Mouse (Mus musculus): ENCODE results near the gene Phyhd1. TPM values are rescaled to one million over a fixed set of nuclear protein-coding genes. Genes with fewer than 3 reads are reported as not detected.
A peak's percentile ranks its signal among the peaks of the same experiment; 100 is the strongest.

Phyhd1 gene
- polyA plus RNA-seq, 1 experiment from 2014 or later: 13.3 TPM

DNA sequence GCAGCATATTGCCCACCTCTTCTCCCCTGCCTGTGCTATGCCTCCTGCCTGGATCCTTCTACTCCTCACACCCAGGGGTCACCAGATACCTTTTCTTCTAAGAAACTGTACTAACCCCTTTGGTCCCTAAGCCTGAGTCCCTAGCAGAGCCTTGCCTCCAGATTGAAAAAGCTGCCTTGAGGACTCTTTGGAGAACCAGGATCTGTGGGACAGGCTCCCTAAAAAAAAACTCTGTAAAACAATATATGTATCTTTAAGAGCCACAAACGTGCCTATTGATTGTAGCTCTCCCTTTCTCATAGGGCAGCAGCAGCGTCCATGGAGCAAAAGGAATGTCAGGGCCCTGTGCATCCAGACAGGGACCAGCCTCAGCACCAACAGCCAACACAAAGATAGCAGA lies 25.7 kb upstream of the Phyhd1 start, which contains the start of gene Gm28035:
Gene Gm28035, plus strand, starts transcription at position 301 of the 400 bp plus-strand sequence.
- Histone ChIP-seq H3K27me3 (ENCODE audit: control insufficient read depth, insufficient read depth, low read length) (no peaks in the 10 kb centered on the region), H3K4me1 (ENCODE audit: control insufficient read depth, insufficient read depth, low read length) (peaks cover 38% of the 10 kb centered on the region), H3K27ac (ENCODE audit: low read length) (peak within 1 kb of the TSS; percentile 86; the same call in 1 of the 2 replicates), H3K9me3 (replicated peaks; ENCODE audit: control insufficient read depth, low read length) (no peaks in the 10 kb centered on the region), H3K4me3 (replicated peaks; ENCODE audit: low read length) (peak within 1 kb of the TSS; percentile 84), H3K9ac (ENCODE audit: low read length) (peak within 1 kb of the TSS; percentile 90), H3K36me3 (ENCODE audit: control insufficient read depth, insufficient read depth, low read length) (peaks cover 17% of the 10 kb centered on the region), H3K4me2 (ENCODE audit: low read depth, low read length) (peak within 1 kb of the TSS; percentile 83)
- no peak for ATAC-seq (ENCODE audit: insufficient read depth, low FRiP score)
- 76% methylated on average over 2 of the region's 2 CpGs for WGBS

DNA sequence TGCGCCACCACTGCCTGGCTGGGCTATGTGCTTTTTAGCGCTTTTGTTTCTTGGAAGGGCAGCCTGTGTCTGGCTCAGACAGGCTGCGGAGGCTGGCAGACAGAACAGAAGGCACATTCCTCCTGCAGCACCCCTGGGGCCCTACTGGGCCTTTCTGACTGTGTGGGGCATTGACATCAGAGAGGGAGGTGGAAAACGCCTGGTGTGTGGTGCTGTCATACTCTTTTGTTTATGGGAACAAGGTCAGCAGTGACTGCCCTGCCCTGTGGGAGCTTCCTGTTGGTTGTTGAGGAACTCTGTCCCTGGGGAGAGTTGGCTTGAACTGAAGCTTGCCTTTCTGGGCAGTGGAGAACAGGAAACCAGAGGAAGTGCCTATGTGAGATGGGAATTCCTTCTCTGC lies 23.5 kb upstream of the Phyhd1 start:
- WGBS: 41% methylated on average over 4 of the region's 4 CpGs
- peaks cover 17% of the 10 kb centered on the region for H3K36me3 ChIP-seq (ENCODE audit: control insufficient read depth, insufficient read depth, low read length)
- no peak overlapping the region for H3K4me3 ChIP-seq (replicated peaks; ENCODE audit: low read length)
- no peak for ATAC-seq (ENCODE audit: insufficient read depth, low FRiP score)
- H3K9me3 ChIP-seq (replicated peaks; ENCODE audit: control insufficient read depth, low read length): no peaks in the 10 kb centered on the region
- no peaks in the 10 kb centered on the region for H3K27me3 ChIP-seq (ENCODE audit: control insufficient read depth, insufficient read depth, low read length)
- H3K27ac ChIP-seq (ENCODE audit: low read length): peak overlapping the region; percentile 71
- H3K9ac ChIP-seq (ENCODE audit: low read length): no peak overlapping the region
- H3K4me2 ChIP-seq (ENCODE audit: low read depth, low read length): no peak overlapping the region
- H3K4me1 ChIP-seq (ENCODE audit: control insufficient read depth, insufficient read depth, low read length): peaks cover 35% of the 10 kb centered on the region

DNA sequence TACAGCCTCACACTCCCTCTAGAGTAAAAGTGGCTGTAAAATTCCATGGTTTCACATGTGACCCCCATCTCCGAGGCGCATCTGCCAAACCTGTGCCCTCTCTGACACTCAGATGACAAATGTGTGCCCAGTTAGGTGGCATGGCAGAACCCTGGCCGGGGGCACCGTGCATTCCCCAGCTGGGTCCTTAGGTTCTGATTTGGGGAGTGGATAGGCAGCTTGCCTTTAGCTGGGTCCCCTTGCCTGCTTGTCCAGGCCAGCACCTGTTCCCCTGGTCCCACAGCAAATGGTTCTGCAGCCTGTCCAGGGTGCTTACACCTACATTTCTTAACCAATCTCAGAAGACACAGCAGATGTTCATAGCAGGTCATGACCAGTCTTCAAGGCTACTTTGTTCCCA lies 22.6 kb upstream of the Phyhd1 start:
- H3K9ac ChIP-seq (ENCODE audit: low read length): no peak overlapping the region
- 93% methylated on average over 4 of the region's 4 CpGs for WGBS
- H3K4me2 ChIP-seq (ENCODE audit: low read depth, low read length): no peak overlapping the region
- peaks cover 17% of the 10 kb centered on the region for H3K36me3 ChIP-seq (ENCODE audit: control insufficient read depth, insufficient read depth, low read length)
- ATAC-seq (ENCODE audit: insufficient read depth, low FRiP score): no peak
- H3K27ac ChIP-seq (ENCODE audit: low read length): no peak overlapping the region
- H3K4me1 ChIP-seq (ENCODE audit: control insufficient read depth, insufficient read depth, low read length): peaks cover 33% of the 10 kb centered on the region
- no peaks in the 10 kb centered on the region for H3K27me3 ChIP-seq (ENCODE audit: control insufficient read depth, insufficient read depth, low read length)
- no peaks in the 10 kb centered on the region for H3K9me3 ChIP-seq (replicated peaks; ENCODE audit: control insufficient read depth, low read length)
- H3K4me3 ChIP-seq (replicated peaks; ENCODE audit: low read length): no peak overlapping the region

DNA sequence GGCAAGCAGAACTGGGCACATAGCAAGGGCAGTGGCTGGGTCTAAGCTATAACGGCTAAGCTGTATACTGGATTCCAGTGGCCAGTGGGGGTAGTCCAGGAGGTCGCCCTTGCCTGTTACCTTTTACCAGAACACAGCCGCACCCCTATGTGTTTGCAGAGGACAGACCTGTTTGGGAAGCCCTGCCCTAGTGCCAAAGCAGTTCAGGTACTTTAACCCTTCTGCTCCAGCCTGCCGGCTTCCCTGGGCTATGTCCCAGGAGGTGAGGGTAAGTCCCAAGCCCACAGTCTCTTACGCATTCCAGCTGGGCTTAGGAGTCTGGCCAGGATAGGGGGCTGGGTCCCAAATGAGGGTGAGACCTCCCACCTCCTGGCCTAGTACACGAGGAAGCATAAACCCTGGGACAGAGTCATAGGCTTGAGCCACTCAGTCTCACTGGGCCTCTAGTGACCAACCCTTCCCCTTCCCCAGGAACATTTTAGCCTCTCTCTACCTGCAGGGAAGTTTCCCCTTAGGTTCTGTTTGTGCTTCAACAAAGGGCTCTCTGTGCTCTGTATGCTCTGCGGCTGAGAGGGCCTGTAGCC lies 21.3 kb upstream of the Phyhd1 start:
- Histone ChIP-seq H3K9ac (ENCODE audit: low read length) (peak overlapping the region; percentile 57), H3K4me3 (replicated peaks; ENCODE audit: low read length) (no peak overlapping the region), H3K4me1 (ENCODE audit: control insufficient read depth, insufficient read depth, low read length) (peaks cover 20% of the 10 kb centered on the region), H3K9me3 (replicated peaks; ENCODE audit: control insufficient read depth, low read length) (no peaks in the 10 kb centered on the region), H3K4me2 (ENCODE audit: low read depth, low read length) (peak overlapping the region; percentile 25), H3K27me3 (ENCODE audit: control insufficient read depth, insufficient read depth, low read length) (no peaks in the 10 kb centered on the region), H3K27ac (ENCODE audit: low read length) (peak overlapping the region; percentile 91), H3K36me3 (ENCODE audit: control insufficient read depth, insufficient read depth, low read length) (peaks cover 17% of the 10 kb centered on the region)
- WGBS: 51% methylated on average over 7 of the region's 7 CpGs
- peak; percentile 61; the same call in 1 of the 2 replicates for ATAC-seq (ENCODE audit: insufficient read depth, low FRiP score)

DNA sequence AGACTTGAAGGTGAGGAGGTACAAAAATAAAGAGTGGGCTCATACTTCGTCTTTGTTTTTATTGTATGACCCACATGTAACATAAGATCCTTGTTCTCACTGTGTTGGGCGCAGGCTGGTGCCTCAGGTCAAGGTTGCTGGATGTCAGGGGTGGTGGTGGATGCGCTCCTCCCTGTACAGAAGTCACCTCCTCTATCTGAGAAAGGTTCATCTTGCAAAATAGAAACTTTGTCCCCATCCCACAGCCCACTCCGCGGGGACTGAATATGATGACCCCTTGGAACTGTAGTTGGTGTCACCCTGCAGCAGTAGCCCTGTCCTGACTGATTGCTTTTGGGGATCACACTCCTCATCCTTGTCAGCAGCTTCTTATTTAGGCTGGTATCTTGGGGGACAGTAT lies 19.0 kb upstream of the Phyhd1 start:
- Histone ChIP-seq H3K9ac (ENCODE audit: low read length) (no peak overlapping the region), H3K27ac (ENCODE audit: low read length) (no peak overlapping the region), H3K4me2 (ENCODE audit: low read depth, low read length) (no peak overlapping the region), H3K27me3 (ENCODE audit: control insufficient read depth, insufficient read depth, low read length) (no peaks in the 10 kb centered on the region), H3K4me1 (ENCODE audit: control insufficient read depth, insufficient read depth, low read length) (peaks cover 27% of the 10 kb centered on the region), H3K9me3 (replicated peaks; ENCODE audit: control insufficient read depth, low read length) (no peaks in the 10 kb centered on the region), H3K4me3 (replicated peaks; ENCODE audit: low read length) (no peak overlapping the region), H3K36me3 (ENCODE audit: control insufficient read depth, insufficient read depth, low read length) (no peaks in the 10 kb centered on the region)
- WGBS: 90% methylated on average over 5 of the region's 5 CpGs
- no peak for ATAC-seq (ENCODE audit: insufficient read depth, low FRiP score)

DNA sequence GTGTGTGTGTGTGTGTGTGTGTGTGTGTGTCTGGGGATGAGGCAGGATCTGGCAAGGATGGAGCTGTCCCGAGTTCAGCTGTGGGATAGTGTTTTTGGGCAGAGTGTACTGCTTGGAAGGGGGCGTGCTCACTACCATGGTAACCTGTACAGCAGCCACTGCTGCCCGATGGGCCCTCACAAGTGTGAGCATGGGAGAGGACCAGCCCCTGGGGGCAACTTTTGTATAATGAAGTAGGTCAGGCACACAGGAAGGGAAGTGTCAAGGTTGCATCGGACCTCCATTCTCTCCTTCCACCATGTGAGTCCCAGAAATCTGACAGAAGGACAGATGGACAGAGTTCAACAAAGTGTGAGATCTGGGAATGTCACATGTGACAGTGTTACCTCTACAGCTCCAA lies 18.3 kb upstream of the Phyhd1 start:
- Histone ChIP-seq H3K4me2 (ENCODE audit: low read depth, low read length) (no peak overlapping the region), H3K27ac (ENCODE audit: low read length) (no peak overlapping the region), H3K9ac (ENCODE audit: low read length) (no peak overlapping the region), H3K9me3 (replicated peaks; ENCODE audit: control insufficient read depth, low read length) (no peaks in the 10 kb centered on the region), H3K4me3 (replicated peaks; ENCODE audit: low read length) (no peak overlapping the region), H3K4me1 (ENCODE audit: control insufficient read depth, insufficient read depth, low read length) (peaks cover 30% of the 10 kb centered on the region), H3K27me3 (ENCODE audit: control insufficient read depth, insufficient read depth, low read length) (no peaks in the 10 kb centered on the region), H3K36me3 (ENCODE audit: control insufficient read depth, insufficient read depth, low read length) (no peaks in the 10 kb centered on the region)
- 75% methylated on average over 4 of the region's 4 CpGs for WGBS
- ATAC-seq (ENCODE audit: insufficient read depth, low FRiP score): no peak

DNA sequence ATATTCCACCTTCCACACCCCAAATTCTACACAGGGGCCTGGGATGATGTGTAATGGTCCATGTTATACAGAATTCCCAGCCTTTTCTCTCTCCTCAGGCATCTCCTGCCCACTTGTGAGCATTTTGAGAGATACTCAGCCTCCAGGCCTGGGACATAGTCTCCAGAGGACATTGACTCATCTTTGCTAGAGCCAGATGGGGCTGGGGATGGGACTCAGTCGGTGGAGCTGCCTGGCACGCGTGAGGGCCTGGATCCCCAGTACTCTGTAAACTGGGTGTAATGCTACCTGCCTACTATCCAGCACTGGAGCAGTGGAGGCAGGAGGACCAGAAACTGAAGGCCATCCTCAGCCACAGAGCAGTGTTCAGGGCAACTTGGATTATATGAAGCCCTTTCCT lies 16.8 kb upstream of the Phyhd1 start:
- Histone ChIP-seq H3K36me3 (ENCODE audit: control insufficient read depth, insufficient read depth, low read length) (no peaks in the 10 kb centered on the region), H3K9me3 (replicated peaks; ENCODE audit: control insufficient read depth, low read length) (no peaks in the 10 kb centered on the region), H3K4me2 (ENCODE audit: low read depth, low read length) (no peak overlapping the region), H3K27me3 (ENCODE audit: control insufficient read depth, insufficient read depth, low read length) (no peaks in the 10 kb centered on the region), H3K4me3 (replicated peaks; ENCODE audit: low read length) (no peak overlapping the region), H3K27ac (ENCODE audit: low read length) (no peak overlapping the region), H3K9ac (ENCODE audit: low read length) (no peak overlapping the region), H3K4me1 (ENCODE audit: control insufficient read depth, insufficient read depth, low read length) (peaks cover 29% of the 10 kb centered on the region)
- ATAC-seq (ENCODE audit: insufficient read depth, low FRiP score): no peak
- 84% methylated on average over 3 of the region's 3 CpGs for WGBS

DNA sequence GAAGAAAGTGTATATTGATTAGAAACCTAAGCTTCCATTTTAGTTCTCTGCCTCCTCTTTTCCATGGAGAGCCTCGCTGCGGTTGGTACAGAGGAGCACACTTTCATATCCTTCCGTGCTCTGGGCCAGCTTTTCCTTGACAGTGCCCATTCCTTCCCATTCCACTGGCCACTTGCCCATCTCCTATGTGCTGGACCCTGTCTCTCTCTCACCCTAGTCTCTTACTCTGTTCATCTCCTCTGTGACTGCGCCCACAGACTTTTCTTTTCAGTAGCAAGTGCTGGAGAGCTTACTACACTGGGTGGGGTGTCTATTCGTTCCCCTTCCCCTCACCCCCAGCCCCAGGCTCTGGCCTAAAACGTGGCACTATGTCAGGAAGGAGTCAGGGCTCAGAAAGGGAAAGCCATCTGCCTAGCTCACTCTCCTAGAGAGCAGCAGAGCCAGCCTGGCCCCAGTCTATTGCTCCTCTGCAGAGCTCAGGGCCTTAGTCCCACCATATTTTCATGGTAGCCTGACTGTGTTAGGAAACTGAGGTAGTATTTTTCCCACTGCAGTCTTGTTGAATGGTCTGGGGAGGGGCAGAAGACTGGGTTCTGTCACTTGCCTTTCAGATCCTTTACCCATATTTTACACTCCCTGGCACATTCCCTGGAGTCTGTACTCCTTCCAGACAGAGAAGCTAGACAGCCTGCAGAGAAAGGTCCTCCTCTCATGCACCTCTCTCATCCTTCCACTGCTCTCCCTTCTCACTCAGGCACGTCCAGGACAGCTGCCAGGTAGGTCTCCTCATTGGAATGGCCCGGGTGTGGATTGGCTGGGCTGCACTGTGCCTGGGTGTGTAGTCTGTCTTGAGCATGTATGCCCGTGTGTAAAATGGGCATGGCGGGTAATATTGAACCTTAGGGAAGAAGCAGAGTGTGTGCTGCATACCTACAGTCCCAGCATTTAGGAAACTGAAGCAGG lies 15.6 kb upstream of the Phyhd1 start:
- H3K4me3 ChIP-seq (replicated peaks; ENCODE audit: low read length): no peak overlapping the region
- ATAC-seq (ENCODE audit: insufficient read depth, low FRiP score): no peak
- H3K4me2 ChIP-seq (ENCODE audit: low read depth, low read length): no peak overlapping the region
- H3K9ac ChIP-seq (ENCODE audit: low read length): no peak overlapping the region
- H3K27me3 ChIP-seq (ENCODE audit: control insufficient read depth, insufficient read depth, low read length): no peaks in the 10 kb centered on the region
- H3K27ac ChIP-seq (ENCODE audit: low read length): peak overlapping the region; percentile 84
- H3K4me1 ChIP-seq (ENCODE audit: control insufficient read depth, insufficient read depth, low read length): peaks cover 20% of the 10 kb centered on the region; the same call in 1 of the 2 replicates
- WGBS: 83% methylated on average over 10 of the region's 10 CpGs
- peaks cover 3% of the 10 kb centered on the region; the same call in 1 of the 2 replicates for H3K36me3 ChIP-seq (ENCODE audit: control insufficient read depth, insufficient read depth, low read length)
- no peaks in the 10 kb centered on the region for H3K9me3 ChIP-seq (replicated peaks; ENCODE audit: control insufficient read depth, low read length)
